Mouse (Mus musculus) stomach, embryonic 16.5 days (tissue): ENCODE results near the gene Smoc2. TPM values are rescaled to one million over a fixed set of nuclear protein-coding genes. Genes with fewer than 3 reads are reported as not detected.

Source experiments
- ATAC-seq: fragments of 200-750 bp; cut with Nextera tagmentation; 2 replicates; pipeline ENCODE4 v1.8.0; 2017; ENCODE audit warnings: moderate number of reproducible peaks, moderate TSS enrichment; ENCODE audit not compliant: insufficient read depth, low FRiP score
- H3K27ac ChIP-seq: fragments of 300-500 bp; sonication (generic); 2 replicates; pipeline ENCODE4 v1.5.1; 2014; ENCODE audit warnings: low read length
- H3K27me3 ChIP-seq: fragments of 300-500 bp; sonication (generic); 2 replicates; pipeline ENCODE4 v1.6.1; 2014; ENCODE audit warnings: low read length, control low read depth, mixed read lengths; ENCODE audit not compliant: control insufficient read depth, insufficient read depth
- H3K36me3 ChIP-seq: fragments of 300-500 bp; sonication (generic); 2 replicates; pipeline ENCODE4 v1.6.1; 2014; ENCODE audit warnings: low read length; ENCODE audit not compliant: control insufficient read depth, insufficient read depth
- H3K4me1 ChIP-seq: fragments of 300-500 bp; sonication (generic); 2 replicates; pipeline ENCODE4 v1.6.1; 2014; ENCODE audit warnings: low read length, control low read depth, mixed read lengths; ENCODE audit not compliant: control insufficient read depth, insufficient read depth
- H3K4me2 ChIP-seq: fragments of 300-500 bp; sonication (generic); 2 replicates; pipeline ENCODE4 v1.6.1; 2014; ENCODE audit warnings: low read depth, low read length, mixed read lengths
- H3K4me3 ChIP-seq: fragments of 300-500 bp; sonication (generic); replicated peaks from 2 replicates; pipeline ENCODE4 v1.5.1; 2014; ENCODE audit warnings: mild to moderate bottlenecking, low read length
- H3K9ac ChIP-seq: fragments of 300-500 bp; sonication (generic); 2 replicates; pipeline ENCODE4 v1.6.1; 2014; ENCODE audit warnings: low read length
- H3K9me3 ChIP-seq: fragments of 300-500 bp; sonication (generic); replicated peaks from 2 replicates; pipeline ENCODE4 v1.6.1; 2016; ENCODE audit warnings: low read length, control low read depth; ENCODE audit not compliant: control insufficient read depth
- WGBS: fragments of 180-500 bp; shearing (Covaris S2); extraction: QIAGEN DNeasy Blood & Tissue Kit; methylation state at CpG from one replicate; pipeline ENCODE4 v1.1.7; 2014; 5-methylcytosine and 5-hydroxymethylcytosine counted together
- polyA plus RNA-seq: library from polyadenylated mRNA; unstranded; fragments of >200 nt; fragmentation: Nextera tagmentation; extraction: Ambion mirVana; gene quantifications from 2 replicates; pipeline ENCODE4 v1.2.1, GENCODE M21; 2015

Smoc2 gene
- polyA plus RNA-seq, 1 experiment from 2014 or later, result 137 TPM

DNA sequence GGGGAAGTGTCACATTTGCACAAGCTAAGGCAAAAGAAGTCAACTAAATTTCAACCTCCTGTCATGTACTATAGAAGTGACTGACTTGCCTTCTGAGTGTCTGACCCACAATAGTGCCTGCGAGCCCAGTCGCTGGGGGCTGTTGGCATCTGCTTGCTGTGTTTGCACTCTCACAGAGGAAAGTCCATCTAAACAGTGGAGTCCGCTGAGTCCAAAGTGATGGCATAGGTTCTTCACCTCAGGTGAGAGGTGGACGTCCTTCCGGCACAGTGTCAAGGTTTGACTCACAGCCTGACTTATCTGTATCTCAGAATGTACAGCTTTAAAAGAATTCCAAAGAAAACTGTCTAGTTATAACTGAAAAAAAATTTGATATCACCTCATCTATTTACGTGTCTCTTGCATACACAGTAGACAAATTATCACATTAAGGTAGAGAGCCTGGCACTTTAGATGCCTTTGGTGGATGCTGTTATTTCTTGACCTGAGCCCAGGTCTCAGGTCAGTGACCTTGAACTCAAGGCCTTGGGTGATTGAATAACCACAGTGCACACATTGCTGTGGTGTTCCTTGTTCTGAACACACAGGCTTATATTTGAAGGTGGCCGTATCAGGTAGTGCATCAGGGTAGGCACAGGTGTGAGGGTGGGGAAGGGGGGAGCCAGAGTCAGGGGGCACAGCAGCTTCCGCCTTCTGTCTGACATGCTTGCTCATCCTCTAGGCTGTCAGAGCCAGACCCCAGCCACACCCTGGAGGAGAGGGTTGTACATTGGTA lies 119.5 kb downstream of the Smoc2 start:
- H3K9me3 ChIP-seq, result no peaks in the 10 kb centered on the region
- no peaks in the 10 kb centered on the region for H3K36me3 ChIP-seq
- H3K9ac ChIP-seq, result no peak overlapping the region
- H3K27ac ChIP-seq, result no peak overlapping the region
- no peaks in the 10 kb centered on the region for H3K27me3 ChIP-seq
- no peak for ATAC-seq
- no peak overlapping the region for H3K4me2 ChIP-seq
- 84% methylated on average over 8 of the region's 8 CpGs for WGBS
- peaks cover 11% of the 10 kb centered on the region; the same call in 1 of the 2 replicates for H3K4me1 ChIP-seq
- no peak overlapping the region for H3K4me3 ChIP-seq

DNA sequence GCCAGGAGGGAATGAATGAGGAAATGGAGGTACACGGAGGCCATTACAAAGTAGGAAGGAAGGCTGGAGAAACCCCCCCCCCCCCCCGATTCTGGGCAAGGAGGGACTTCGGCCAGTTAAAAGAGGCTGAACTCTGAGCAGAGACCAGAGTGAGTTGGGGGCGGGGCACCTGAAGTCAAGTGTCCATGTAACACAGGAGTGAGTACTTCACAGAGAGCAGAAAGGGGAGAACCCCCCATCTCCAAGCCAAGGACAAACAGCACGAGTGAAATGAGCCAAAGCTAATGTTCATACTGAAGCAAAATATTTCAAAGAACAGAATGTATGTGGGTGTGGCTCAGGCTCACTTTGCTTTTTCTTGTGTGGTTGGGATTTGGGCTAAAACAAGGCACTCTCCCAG lies 121.7 kb downstream of the Smoc2 start:
- H3K4me2 ChIP-seq, result no peak overlapping the region
- 60% methylated on average over 5 of the region's 5 CpGs for WGBS

DNA sequence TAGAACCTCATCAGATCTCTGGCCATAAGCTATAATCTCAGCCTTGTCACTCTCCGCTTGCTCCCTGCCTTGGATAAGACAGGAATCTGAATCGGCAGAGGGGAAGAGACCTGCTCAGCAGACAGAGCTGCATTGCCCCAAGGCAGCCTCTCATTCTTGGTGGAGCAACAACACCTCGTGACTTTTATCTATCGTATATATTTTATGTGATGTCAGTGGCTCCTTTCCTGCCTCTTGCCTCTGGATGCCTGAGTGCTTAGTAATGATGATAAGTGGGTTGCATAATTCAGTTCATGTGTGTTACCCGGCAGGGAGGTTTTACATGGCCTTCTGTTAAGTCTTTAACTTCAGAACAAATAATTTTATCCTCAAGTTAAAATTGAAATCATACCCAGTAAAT lies 128.6 kb downstream of the Smoc2 start:
- H3K9me3 ChIP-seq, result no peaks in the 10 kb centered on the region
- ATAC-seq, result no peak
- H3K36me3 ChIP-seq, result no peaks in the 10 kb centered on the region
- no peak overlapping the region for H3K4me3 ChIP-seq
- H3K4me1 ChIP-seq, result no peaks in the 10 kb centered on the region
- 50% methylated on average over 5 of the region's 5 CpGs for WGBS
- H3K9ac ChIP-seq, result no peak overlapping the region
- no peak overlapping the region for H3K27ac ChIP-seq
- H3K27me3 ChIP-seq, result no peaks in the 10 kb centered on the region
- no peak overlapping the region for H3K4me2 ChIP-seq

More for the DNA sequence above, 121.7 kb downstream of the Smoc2 start:
- Histone ChIP-seq H3K36me3 (no peaks in the 10 kb centered on the region), H3K27ac (no peak overlapping the region), H3K9ac (no peak overlapping the region), H3K27me3 (no peaks in the 10 kb centered on the region), H3K9me3 (no peaks in the 10 kb centered on the region), H3K4me1 (peaks cover 11% of the 10 kb centered on the region; the same call in 1 of the 2 replicates), H3K4me3 (no peak overlapping the region)
- no peak for ATAC-seq

DNA sequence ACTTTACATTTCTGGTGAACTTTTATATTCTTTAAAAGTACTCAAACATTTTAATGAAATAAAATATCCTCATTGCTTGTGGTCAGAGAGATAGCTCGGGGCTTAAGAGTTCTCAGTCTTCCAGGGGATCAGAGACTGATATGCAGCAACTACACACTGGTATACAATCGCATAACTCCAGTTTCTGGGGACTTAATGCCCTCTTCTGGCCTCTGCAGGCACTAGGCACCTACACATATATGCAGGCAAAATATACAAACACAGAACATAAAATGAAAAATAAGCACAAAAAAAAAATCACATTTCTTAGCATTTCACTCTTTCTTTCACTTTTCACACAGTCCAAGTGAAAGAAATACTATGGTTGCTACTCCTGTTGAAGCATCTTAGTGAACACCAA lies 133.2 kb downstream of the Smoc2 start:
- Histone ChIP-seq H3K4me3 (no peak overlapping the region), H3K4me1 (no peaks in the 10 kb centered on the region), H3K4me2 (no peak overlapping the region), H3K9ac (no peak overlapping the region), H3K9me3 (no peaks in the 10 kb centered on the region), H3K36me3 (no peaks in the 10 kb centered on the region), H3K27ac (no peak overlapping the region), H3K27me3 (no peaks in the 10 kb centered on the region)
- WGBS, result 67% methylated on average over 2 of the region's 2 CpGs
- no peak for ATAC-seq

DNA sequence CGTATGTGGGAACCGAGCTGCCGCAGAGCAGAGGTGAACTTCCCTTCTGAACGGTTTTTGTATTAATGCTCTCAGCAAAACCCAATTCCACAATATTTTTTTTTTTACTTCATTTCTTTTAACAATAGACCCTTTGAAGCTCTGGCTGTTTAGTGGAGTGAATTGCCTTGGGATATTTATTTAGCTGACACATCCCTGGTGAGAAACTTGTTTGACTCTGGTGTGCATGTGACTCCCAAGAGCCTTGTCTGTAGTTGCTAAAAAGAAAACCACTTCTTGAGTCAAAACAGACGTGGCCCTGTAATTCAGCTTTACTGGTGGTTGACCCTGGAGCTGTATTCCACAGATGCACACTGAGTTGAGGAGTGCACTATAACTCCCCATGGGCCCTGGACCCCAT lies 135.2 kb downstream of the Smoc2 start:
- Histone ChIP-seq H3K4me3 (no peak overlapping the region), H3K36me3 (no peaks in the 10 kb centered on the region), H3K9me3 (no peaks in the 10 kb centered on the region), H3K27ac (no peak overlapping the region), H3K9ac (no peak overlapping the region), H3K4me2 (no peak overlapping the region), H3K4me1 (no peaks in the 10 kb centered on the region), H3K27me3 (no peaks in the 10 kb centered on the region)
- 64% methylated on average over 5 of the region's 5 CpGs for WGBS
- ATAC-seq, result no peak

DNA sequence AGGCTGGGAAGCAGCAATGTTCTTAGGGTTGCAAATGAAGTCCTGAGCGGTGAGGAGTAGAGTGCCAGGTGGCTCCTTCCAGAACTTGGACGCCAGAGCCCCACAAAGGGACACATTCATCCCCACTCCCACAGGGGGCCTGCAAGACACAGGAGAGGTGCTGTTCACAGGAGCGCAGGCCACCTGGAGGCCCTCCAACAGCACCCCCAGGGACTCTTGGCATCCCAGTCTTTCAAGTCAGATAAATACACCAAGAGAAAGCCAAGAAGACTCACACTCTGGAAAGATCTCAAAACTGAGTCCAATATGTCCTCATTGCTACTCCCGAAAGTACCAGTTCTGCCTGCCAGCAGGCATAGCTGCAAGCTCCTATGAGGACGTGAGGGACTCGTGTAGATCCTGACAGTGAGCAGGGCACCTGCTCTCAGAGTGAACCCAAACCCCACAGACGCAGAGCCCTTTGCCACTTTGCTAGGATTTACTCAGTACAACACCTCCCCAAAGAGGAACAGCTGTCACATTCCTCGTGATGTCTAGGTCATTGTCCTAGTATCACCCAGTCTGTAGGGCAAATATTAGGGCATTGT lies 141.2 kb downstream of the Smoc2 start:
- Histone ChIP-seq H3K27me3 (no peaks in the 10 kb centered on the region), H3K4me1 (no peaks in the 10 kb centered on the region), H3K9me3 (no peaks in the 10 kb centered on the region), H3K4me2 (no peak overlapping the region), H3K9ac (no peak overlapping the region), H3K27ac (no peak overlapping the region), H3K4me3 (no peak overlapping the region), H3K36me3 (no peaks in the 10 kb centered on the region)
- ATAC-seq, result no peak
- WGBS, result 54% methylated on average over 8 of the region's 8 CpGs

DNA sequence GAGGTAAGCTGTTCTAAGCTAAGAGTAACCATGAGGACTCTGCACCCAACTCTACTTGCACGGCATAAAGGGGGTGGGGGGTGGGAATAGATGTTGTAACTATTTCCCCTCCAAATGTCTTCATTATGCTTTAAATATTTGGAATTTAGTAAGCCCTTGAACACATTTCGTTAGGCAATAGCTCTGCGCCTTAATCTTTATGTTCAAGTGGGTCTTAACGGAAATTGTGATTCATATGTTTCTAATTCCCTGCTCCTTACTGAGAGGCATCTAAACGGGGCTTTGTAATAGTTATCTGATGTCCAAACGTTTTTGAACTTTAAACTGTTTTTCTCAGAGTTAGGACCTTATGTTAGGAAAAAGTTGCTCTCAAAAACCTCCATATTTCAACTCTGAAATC lies 147.2 kb downstream of the Smoc2 start:
- Histone ChIP-seq H3K4me3 (no peak overlapping the region), H3K36me3 (no peaks in the 10 kb centered on the region), H3K9me3 (no peaks in the 10 kb centered on the region), H3K27ac (no peak overlapping the region), H3K27me3 (no peaks in the 10 kb centered on the region), H3K9ac (no peak overlapping the region), H3K4me2 (no peak overlapping the region), H3K4me1 (0 out of 2 replicates have a peak, but pooled peaks cover 5% of the 10 kb centered on the region)
- WGBS, result 41% methylated on average over 6 of the region's 6 CpGs
- ATAC-seq, result no peak

DNA sequence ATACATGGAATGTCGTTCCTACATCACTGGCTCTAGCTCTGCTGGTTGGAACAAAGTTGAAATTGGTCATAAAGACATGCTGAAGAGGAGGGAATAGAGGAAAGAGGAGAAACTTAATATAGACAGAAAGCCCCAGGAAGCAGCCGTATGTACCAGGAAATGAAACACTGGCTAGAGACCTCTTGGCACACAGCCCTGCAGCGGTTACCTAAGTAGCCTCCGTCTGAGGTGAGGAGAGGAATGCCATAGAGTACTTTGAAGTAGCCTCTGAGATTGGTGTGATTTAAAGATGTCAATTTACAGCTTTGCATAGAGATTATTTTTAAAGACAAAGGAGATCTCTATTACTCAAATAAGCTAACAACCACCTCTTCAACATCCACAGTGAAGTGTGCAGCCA lies 155.4 kb downstream of the Smoc2 start:
- no peak overlapping the region for H3K9ac ChIP-seq
- H3K4me3 ChIP-seq, result no peak overlapping the region
- 53% methylated on average over 4 of the region's 4 CpGs for WGBS
- no peak overlapping the region for H3K27ac ChIP-seq
- H3K9me3 ChIP-seq, result no peaks in the 10 kb centered on the region
- H3K4me2 ChIP-seq, result no peak overlapping the region
- ATAC-seq, result no peak
- no peaks in the 10 kb centered on the region for H3K27me3 ChIP-seq
- no peaks in the 10 kb centered on the region for H3K36me3 ChIP-seq
- no peaks in the 10 kb centered on the region for H3K4me1 ChIP-seq

DNA sequence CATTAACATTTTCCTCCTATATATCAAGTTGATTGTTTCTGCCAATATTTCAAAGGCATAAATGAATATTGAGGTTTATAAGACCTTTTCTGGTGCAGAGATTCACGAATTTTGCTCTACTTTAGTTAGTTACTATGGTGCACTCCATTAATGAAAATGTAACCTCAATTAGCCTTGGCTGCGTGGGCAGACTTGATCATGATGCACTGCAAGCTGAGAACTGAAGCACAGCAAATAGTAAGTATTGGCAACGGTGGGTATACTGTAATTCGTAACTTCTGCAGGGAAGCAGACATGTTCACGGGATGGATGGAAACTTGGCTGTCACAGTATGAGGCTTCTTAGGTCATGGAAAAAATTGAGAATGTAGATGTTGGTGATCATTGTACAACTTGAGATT lies 166.3 kb downstream of the Smoc2 start:
- H3K4me2 ChIP-seq, result no peak overlapping the region
- H3K27me3 ChIP-seq, result no peaks in the 10 kb centered on the region
- 0 out of 2 replicates have a peak, but pooled peaks cover 3% of the 10 kb centered on the region for H3K4me1 ChIP-seq
- H3K4me3 ChIP-seq, result no peak overlapping the region
- no peaks in the 10 kb centered on the region for H3K9me3 ChIP-seq
- H3K27ac ChIP-seq, result no peak overlapping the region
- no peak overlapping the region for H3K9ac ChIP-seq
- ATAC-seq, result no peak
- H3K36me3 ChIP-seq, result no peaks in the 10 kb centered on the region
- WGBS, result 71% methylated on average over 5 of the region's 5 CpGs
